Mouse (Mus musculus): ENCODE results near the gene Aacs. TPM values are rescaled to one million over a fixed set of nuclear protein-coding genes. Genes with fewer than 3 reads are reported as not detected.

Gene Aacs
- polyA plus RNA-seq, 1 experiment from 2014 or later, result 13.7 TPM

- Histone ChIP-seq H3K4me2 (replicated peaks; ENCODE audit: low read depth) (no peak overlapping the region), H3K36me3 (ENCODE audit: control insufficient read depth, insufficient read depth) (peaks cover 13% of the 10 kb centered on the region), H3K9ac (ENCODE audit: low read depth, low read length) (0 out of 2 replicates have a peak overlapping the region, but pooled peaks have one; percentile 3), H3K9me3 (ENCODE audit: control insufficient read depth) (no peaks in the 10 kb centered on the region), H3K4me3 (ENCODE audit: low read depth, low read length) (no peak overlapping the region), H3K27ac (ENCODE audit: low read depth, low read length) (no peak overlapping the region), H3K4me1 (replicated peaks; ENCODE audit: control insufficient read depth, insufficient read depth, low read length) (0 out of 2 replicates have a peak, but pooled peaks cover 7% of the 10 kb centered on the region), H3K27me3 (replicated peaks; ENCODE audit: control insufficient read depth, insufficient read depth, low read length) (no peaks in the 10 kb centered on the region)
- no peak for ATAC-seq
- TF ChIP-seq CTCF (IDR thresholded peaks at IDR 0.05; ENCODE audit: low read depth), result no peak
- WGBS, result 77% methylated on average over 3 of the region's 3 CpGs
These were observed 3.8 kb downstream of the Aacs start for GRCm38 (mm10) chr5:125479376-125479775.

GRCm38 (mm10) chr5:125480434-125481231 lies 5.0 kb downstream of the Aacs start:
- no peak for TF ChIP-seq CTCF (IDR thresholded peaks at IDR 0.05; ENCODE audit: low read depth)
- 76% methylated on average over 11 of the region's 11 CpGs for WGBS
- Histone ChIP-seq H3K27me3 (replicated peaks; ENCODE audit: control insufficient read depth, insufficient read depth, low read length) (no peaks in the 10 kb centered on the region), H3K4me3 (ENCODE audit: low read depth, low read length) (no peak overlapping the region), H3K9me3 (ENCODE audit: control insufficient read depth) (no peaks in the 10 kb centered on the region), H3K36me3 (ENCODE audit: control insufficient read depth, insufficient read depth) (peaks cover 20% of the 10 kb centered on the region), H3K4me1 (replicated peaks; ENCODE audit: control insufficient read depth, insufficient read depth, low read length) (0 out of 2 replicates have a peak, but pooled peaks cover 7% of the 10 kb centered on the region), H3K4me2 (replicated peaks; ENCODE audit: low read depth) (no peak overlapping the region), H3K9ac (ENCODE audit: low read depth, low read length) (no peak overlapping the region), H3K27ac (ENCODE audit: low read depth, low read length) (no peak overlapping the region)
- no peak for ATAC-seq

GRCm38 (mm10) chr5:125482474-125482873 lies 6.9 kb downstream of the Aacs start:
- Histone ChIP-seq H3K9me3 (ENCODE audit: control insufficient read depth) (no peaks in the 10 kb centered on the region), H3K36me3 (ENCODE audit: control insufficient read depth, insufficient read depth) (peaks cover 33% of the 10 kb centered on the region), H3K27me3 (replicated peaks; ENCODE audit: control insufficient read depth, insufficient read depth, low read length) (no peaks in the 10 kb centered on the region), H3K4me2 (replicated peaks; ENCODE audit: low read depth) (no peak overlapping the region), H3K4me3 (ENCODE audit: low read depth, low read length) (no peak overlapping the region), H3K9ac (ENCODE audit: low read depth, low read length) (no peak overlapping the region), H3K27ac (ENCODE audit: low read depth, low read length) (no peak overlapping the region), H3K4me1 (replicated peaks; ENCODE audit: control insufficient read depth, insufficient read depth, low read length) (no peaks in the 10 kb centered on the region)
- no peak for ATAC-seq
- TF ChIP-seq CTCF (IDR thresholded peaks at IDR 0.05; ENCODE audit: low read depth), result no peak
- 82% methylated on average over 7 of the region's 7 CpGs for WGBS

- no peak for TF ChIP-seq CTCF (IDR thresholded peaks at IDR 0.05; ENCODE audit: low read depth)
- no peak overlapping the region for H3K4me3 ChIP-seq (ENCODE audit: low read depth, low read length)
- ATAC-seq, result no peak
- H3K27me3 ChIP-seq (replicated peaks; ENCODE audit: control insufficient read depth, insufficient read depth, low read length), result no peaks in the 10 kb centered on the region
- H3K9ac ChIP-seq (ENCODE audit: low read depth, low read length), result no peak overlapping the region
- H3K4me2 ChIP-seq (replicated peaks; ENCODE audit: low read depth), result no peak overlapping the region
- H3K27ac ChIP-seq (ENCODE audit: low read depth, low read length), result no peak overlapping the region
- H3K9me3 ChIP-seq (ENCODE audit: control insufficient read depth), result no peaks in the 10 kb centered on the region
- 81% methylated on average over 5 of the region's 6 CpGs for WGBS
- H3K36me3 ChIP-seq (ENCODE audit: control insufficient read depth, insufficient read depth), result peaks cover 33% of the 10 kb centered on the region
- no peaks in the 10 kb centered on the region for H3K4me1 ChIP-seq (replicated peaks; ENCODE audit: control insufficient read depth, insufficient read depth, low read length)
These were observed 8.3 kb downstream of the Aacs start for GRCm38 (mm10) chr5:125483712-125484611.

- WGBS, result 88% methylated on average over 4 of the region's 4 CpGs
- Histone ChIP-seq H3K4me1 (replicated peaks; ENCODE audit: control insufficient read depth, insufficient read depth, low read length) (no peaks in the 10 kb centered on the region), H3K27me3 (replicated peaks; ENCODE audit: control insufficient read depth, insufficient read depth, low read length) (no peaks in the 10 kb centered on the region), H3K9me3 (ENCODE audit: control insufficient read depth) (no peaks in the 10 kb centered on the region), H3K36me3 (ENCODE audit: control insufficient read depth, insufficient read depth) (peaks cover 41% of the 10 kb centered on the region), H3K27ac (ENCODE audit: low read depth, low read length) (no peak overlapping the region), H3K9ac (ENCODE audit: low read depth, low read length) (no peak overlapping the region), H3K4me3 (ENCODE audit: low read depth, low read length) (no peak overlapping the region), H3K4me2 (replicated peaks; ENCODE audit: low read depth) (no peak overlapping the region)
- no peak for ATAC-seq
- TF ChIP-seq CTCF (IDR thresholded peaks at IDR 0.05; ENCODE audit: low read depth), result no peak
These were observed 9.6 kb downstream of the Aacs start for GRCm38 (mm10) chr5:125485031-125485778.
